Mouse (Mus musculus) brain, embryonic 18.5 days (tissue): ENCODE data around the gene Icosl.
A peak's percentile ranks its signal among the peaks of the same experiment; 100 is the strongest.
"Not testable (repeated sequence)": the region's sequence is repeated elsewhere in the genome, so short reads cannot be mapped to it uniquely, and the experiment has no call there.

Experiments
- DNase-seq: peaks from one replicate; pipeline ENCODE4 v3.0.0-alpha.2; 2012; ENCODE audit warnings: low read depth, low spot score

The Icosl gene

GRCm38 (mm10) chr10:78069101-78070011 lies at the start of gene Icosl:
Gene Icosl (plus strand): TSS chr10:78069302.
- no peak for DNase-seq

DNA sequence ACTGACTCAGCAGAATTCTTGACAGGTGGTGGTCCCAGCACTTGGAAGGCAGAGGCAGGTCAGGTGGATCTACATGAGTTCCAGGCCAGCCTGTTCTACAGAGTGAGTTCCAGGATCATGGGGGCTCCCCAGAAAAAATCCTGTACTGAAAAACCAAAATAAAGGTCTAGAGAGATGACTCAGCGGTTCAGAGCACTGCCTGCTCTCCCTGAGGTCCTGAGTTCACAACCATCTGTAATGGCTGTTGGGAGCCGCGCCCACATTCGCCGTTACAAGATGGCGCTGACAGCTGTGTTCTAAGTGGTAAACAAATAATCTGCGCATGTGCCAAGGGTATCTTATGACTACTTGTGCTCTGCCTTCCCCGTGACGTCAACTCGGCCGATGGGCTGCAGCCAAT lies 49.1 kb upstream of the Icosl start:
- not testable (repeated sequence) for DNase-seq

DNA sequence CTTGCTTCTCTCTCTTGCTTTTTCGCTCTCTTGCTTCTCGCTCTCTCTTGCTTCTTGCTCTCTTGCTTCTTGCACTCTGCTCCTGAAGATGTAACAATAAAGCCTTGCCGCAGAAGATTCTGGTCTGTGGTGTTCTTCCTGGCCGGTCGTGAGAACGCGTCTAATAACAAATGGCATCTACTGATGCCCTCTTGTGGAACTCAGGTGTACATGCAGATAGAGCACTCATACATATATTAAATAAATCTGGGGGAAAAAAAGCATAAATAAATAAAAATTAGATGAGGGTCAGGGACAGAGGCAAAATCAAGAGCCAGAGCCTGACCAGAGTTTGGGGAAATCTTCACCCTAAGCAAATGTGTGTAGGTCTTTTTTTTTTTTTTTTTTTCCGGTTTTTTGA lies 43.6 kb upstream of the Icosl start:
- not testable (repeated sequence) for DNase-seq

- DNase-seq: peak; percentile 52
Observed at GRCm38 (mm10) chr10:78028129-78028528, 41.0 kb upstream of the Icosl start.

DNA sequence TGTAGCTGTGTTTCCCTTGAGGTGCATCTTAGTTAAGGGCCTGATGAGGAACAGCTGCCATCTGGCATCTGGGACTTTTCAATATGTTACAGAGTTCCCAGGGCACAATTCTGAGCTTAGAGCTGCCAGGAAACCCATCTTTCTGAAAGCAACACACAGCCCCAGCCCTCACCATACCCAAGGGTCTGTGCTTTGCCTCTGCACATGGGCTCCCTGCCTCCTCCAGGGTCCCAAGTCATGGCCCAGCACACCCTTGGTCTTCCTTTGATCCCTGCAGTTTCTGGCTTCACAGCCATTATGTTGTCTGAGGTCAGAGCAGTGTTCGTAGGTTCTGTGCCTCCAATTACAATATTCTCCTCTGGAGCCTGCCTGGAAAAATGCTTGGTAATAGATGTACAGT lies 40.0 kb upstream of the Icosl start:
- DNase-seq: no peak

DNA sequence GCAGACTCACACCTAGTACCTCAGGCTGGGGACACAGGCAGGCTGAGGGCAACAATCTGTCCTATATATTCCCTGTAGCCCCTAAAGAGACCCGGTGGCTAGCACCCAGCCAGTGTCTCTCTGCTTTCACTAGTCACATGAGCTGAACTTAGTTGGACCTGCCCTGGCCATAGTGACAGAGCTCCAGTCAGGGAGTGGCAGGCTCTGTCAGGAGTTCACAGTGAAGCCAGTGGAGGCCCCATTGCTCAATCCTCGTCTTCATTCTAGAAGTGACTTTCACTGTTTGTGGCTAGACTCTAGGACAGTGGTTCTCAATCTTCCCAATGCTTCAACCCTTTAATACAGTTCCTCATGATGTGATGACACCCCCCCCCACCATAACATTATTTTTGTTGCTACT lies 37.1 kb upstream of the Icosl start:
- DNase-seq: no peak

DNA sequence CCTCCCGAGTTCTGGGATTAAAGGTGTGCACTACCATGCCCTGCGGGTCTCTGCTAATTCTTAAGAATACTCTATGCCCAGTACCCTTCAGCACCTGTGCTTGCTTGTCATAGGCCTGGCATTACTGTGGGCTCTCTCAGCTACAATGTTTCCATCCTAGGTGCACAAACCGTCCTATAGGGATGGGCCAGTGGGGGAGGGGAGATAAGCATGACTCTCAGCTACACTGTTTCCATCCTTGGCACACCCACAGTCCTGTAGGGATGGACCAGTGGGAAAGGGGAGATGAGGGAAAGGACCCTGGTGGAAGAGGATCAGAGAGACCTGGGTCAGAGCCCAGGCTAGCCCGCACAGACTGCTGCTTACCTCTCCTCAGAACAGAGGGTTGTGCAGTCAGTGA lies 32.0 kb upstream of the Icosl start:
- DNase-seq: no peak

DNA sequence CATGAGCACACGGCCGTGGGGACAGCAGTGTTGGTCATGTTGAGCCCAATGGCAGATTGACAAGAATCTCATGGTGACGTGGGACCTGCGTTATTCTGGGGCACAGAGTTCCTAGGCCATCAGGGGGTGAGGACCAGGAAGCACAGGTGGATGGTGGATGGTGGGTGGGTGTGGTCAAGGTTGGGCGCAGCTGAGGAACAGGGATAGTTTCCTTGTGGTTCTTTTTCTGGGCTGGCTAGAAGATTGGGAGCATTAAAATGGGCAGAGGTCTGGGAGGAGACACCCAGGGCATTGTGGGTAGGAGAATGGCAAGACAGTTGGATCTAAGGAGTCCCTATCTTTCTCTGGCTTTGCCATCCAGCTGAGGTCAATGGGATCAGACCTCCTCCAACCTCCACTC lies 27.5 kb upstream of the Icosl start, which contains the start of gene Dnmt3l:
Gene Dnmt3l, plus strand, starts transcription at position 301 of the 400 bp plus-strand sequence.
- no peak for DNase-seq

- DNase-seq: no peak
Observed at GRCm38 (mm10) chr10:78042096-78042495, 27.0 kb upstream of the Icosl start.

DNA sequence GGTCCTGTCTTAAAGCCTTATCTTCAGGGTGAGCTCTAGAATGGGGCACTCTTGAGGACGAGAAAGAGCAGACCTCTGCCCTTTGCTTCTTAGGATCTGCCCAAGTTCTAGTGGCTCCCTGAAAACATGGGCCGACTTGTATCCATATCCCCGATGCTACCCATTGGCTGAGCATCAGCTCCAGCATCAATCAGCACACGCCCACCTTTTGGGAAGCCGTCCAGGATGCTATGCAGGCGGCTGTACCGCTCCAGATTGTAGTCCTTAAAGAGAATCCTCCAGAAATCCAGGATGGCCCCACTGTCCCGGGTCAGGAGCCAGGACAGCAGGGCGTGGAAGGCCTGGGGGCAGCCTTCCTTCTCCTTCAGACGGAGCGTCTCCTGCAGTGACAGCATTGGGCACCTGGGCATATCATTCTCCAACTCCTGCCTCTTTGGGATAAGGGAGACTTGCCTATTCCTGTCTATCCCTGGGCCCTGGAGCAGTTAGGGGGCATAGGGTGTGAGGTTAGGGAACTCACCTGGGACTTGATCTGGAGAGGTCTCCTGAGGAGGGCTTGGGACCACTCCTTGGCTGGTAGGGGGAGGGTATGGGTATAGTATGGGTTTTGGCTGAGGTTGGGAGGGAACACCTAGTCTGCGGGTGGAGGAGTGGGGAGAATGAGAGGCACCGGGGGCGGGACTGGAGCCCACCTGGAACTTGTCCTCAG lies 26.3 kb upstream of the Icosl start:
- DNase-seq: no peak

DNA sequence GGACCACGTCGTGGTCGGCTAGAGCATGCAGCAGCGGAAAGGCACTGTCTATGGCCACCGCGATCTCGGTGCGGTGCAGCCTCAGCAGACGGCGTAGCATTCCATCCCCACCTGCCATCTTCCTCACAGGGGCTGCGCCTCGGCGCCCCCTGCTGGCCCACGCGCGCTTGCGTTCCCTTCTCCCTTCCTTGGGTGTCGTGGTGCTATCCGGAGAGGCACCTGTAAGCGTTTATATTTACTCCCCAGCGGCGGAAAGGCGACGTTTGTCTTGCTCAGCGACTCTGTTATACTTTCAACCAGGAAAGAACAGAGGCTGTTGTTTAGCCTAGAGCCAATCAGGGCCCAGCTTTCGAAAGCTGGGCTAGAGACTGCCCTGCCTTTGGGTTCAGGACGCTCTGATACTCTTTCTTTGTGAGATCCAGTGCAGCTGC lies 25.7 kb upstream of the Icosl start, which contains the start of gene Aire:
Gene Aire, minus strand, starts transcription at position 205 of the 431 bp plus-strand sequence.
- DNase-seq: no peak

GRCm38 (mm10) chr10:78044531-78044930 lies 24.6 kb upstream of the Icosl start:
- DNase-seq: no peak

GRCm38 (mm10) chr10:78046388-78046787 lies 22.7 kb upstream of the Icosl start:
- no peak for DNase-seq

DNA sequence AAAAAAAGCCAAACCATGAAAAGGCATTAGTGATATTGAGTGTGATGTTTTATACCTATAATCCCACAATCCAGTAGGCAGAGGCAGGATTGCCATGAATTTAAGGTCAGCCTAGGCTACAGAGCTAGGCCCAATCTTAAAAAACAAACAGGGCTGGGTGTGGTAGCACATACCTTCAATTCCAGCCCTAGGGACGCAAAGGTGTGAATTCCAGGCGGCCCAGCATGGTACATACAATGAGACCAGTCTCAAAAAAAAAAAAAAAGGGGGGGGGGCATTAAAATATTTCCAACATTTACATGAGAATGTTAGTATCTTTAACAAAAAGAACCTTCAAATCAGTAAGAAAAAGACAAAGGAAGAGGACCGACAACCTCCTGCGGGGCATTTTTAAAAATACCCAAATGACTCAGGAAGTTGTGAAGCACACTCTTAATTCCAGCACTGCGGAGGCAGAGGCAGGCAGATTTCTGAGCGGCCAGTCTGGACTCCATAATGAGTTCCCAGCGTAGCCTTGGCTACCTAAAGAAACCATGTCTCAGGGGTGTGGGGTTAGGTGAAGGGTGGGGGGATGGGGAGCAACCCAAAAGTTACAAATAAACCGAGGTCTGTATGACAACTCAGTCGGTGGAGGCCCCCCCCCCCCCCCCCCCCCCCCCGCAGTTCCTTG lies 20.9 kb upstream of the Icosl start:
- no peak for DNase-seq

GRCm38 (mm10) chr10:78049519-78050035 lies 19.5 kb upstream of the Icosl start:
- no peak for DNase-seq

DNA sequence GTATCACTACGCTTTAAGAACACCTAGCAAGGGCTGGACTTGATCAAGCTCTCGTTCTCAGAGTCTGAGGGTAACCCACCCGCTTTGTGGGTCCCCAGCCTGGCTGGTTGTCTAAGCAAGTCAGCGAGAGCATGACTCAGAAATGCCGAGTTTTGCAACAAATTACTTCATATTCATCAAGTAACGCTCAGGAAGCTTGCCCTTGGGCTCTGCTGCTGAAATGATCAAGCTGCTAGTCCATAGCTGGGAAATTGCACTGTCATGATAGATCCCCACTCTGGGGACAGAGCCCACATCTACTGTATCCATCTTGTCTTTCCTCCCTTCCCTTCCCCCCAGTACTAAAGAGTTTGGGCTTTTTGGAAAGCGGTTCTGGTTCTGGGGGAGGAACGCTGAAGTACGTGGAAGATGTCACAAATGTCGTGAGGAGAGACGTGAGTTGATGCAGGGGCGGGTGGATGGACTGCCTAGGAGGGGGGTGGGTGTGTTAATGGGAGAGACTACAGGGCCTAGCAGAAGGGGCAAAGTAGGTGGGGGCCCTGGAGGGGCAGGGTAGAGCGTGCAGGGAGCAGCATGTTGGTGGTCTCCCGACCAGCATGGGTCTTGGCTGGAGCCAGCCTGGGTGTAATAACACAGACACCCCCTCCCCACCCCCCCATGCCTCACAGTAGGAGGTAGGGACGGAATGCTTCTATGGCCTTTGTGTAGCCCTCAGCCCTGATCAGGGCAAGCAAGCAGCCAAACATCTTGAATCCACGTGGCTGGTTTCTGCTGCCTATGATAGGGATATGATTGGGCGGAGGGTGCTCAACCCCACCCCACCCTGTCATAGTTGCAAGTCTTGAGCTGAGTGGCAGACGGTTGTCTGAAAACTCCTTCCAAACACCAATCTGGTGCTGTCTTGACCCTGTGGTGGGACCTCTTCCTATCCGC lies 14.2 kb upstream of the Icosl start:
- no peak for DNase-seq

DNA sequence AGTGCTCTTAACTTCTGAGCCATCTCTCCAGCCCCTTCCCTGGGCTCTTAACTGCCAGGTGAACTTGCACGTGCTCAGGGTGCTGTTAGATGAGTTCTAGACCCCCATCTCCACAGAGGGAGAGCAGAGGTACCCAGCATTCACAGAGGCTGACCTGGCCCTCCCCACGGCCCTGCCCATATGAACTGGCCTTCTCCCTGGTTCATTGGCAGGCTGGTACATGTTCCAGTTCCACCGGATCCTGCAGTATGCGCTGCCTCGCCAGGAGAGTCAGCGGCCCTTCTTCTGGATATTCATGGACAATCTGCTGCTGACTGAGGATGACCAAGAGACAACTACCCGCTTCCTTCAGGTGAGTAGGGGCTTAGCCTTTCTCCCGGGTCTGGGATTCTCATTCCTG lies 12.0 kb upstream of the Icosl start:
- DNase-seq: no peak

GRCm38 (mm10) chr10:78063122-78063521 lies 6.0 kb upstream of the Icosl start:
- DNase-seq: no peak

- DNase-seq: no peak
Observed at GRCm38 (mm10) chr10:78067226-78067625, 1.9 kb upstream of the Icosl start.

- no peak for DNase-seq
Observed at GRCm38 (mm10) chr10:78068541-78068940, 561 bp upstream of the Icosl start.

- DNase-seq: no peak
Observed at GRCm38 (mm10) chr10:78074151-78074550, 5.0 kb downstream of the Icosl start.
